Mouse (Mus musculus) layer of hippocampus, adult 18-20 months (tissue): ENCODE results near the gene 2510002D24Rik. TPM values are rescaled to one million over a fixed set of nuclear protein-coding genes. Genes with fewer than 3 reads are reported as not detected.
A peak's percentile ranks its signal among the peaks of the same experiment; 100 is the strongest.

Source experiments
- DNase-seq, 2 experiments: peaks; one replicate each; pipeline ENCODE4 v3.0.0; 2022; ENCODE audit warnings: low spot score in 2 of 2
- long read RNA-seq: library from polyadenylated mRNA; stranded (forward); transcript quantifications from one replicate; pipeline ENCODE4 v2.0.0, GENCODE M21; 2021
- total RNA-seq, 2 experiments: library from RNA; stranded (reverse); gene quantifications; 2 replicates each; pipeline ENCODE4 v1.2.3; 2021

2510002D24Rik gene
- total RNA-seq, result 10 to 100 TPM; 24.7 to 27.8 TPM
- long read RNA-seq, transcript 2510002D24Rik-203 (2 exons, 930 nt), result minor isoform, 6 of 16 reads
- long read RNA-seq, transcript 2510002D24Rik-201 (3 exons, 1,281 nt), result major isoform, 9 of 16 reads
- long read RNA-seq, partial matches to known transcripts, result 0 of 16 reads
- long read RNA-seq, other reads (novel, unspliced or antisense), result 1 of 16 reads

- DNase-seq, result peak; percentile 89 to 97
These were observed at the start of gene 2510002D24Rik, which contains the start of gene Gm28539 for GRCm38 (mm10) chr16:18836468-18837208. Gene 2510002D24Rik (plus strand): TSS chr16:18836578. Gene Gm28539 (plus strand): TSS chr16:18836584.

GRCm38 (mm10) chr16:18786652-18787051, 49.7 kb upstream of the 2510002D24Rik start:
- no peak for DNase-seq

GRCm38 (mm10) chr16:18788627-18789406, 47.6 kb upstream of the 2510002D24Rik start:
- DNase-seq, result no peak

DNA sequence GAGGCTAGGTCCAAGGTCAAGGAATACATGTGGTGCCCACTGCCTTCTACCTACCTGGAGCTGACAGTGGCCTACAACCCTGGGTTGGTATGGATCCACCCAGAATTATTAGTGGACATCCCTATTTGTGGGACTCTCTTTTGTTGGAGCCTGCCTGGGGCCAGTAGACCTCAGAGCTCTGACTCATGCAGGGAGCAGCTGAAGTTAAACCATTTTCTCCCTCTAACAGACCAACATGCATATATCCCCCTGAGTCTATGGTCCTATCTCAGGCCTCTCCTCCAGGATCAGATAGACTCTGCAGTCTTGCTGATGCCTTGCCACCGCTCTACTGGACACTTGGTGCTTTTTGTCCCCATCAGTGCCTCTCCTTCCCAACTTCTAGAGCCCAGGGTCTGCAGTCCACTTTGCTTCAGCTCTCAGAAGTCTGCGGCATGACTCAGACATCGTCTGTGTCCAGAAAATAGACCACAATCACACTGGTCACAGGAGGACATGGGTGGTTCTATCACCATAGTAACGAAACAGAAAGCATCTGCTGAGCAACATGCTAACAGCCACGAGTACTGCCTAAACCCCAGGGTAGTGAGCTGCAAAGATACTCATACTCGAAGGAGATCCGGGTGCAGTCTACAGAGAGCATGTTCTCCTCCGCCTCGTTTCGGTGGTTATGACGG, 41.0 kb upstream of the 2510002D24Rik start:
- DNase-seq, result peak; percentile 11 to 27

GRCm38 (mm10) chr16:18796645-18797044, 39.7 kb upstream of the 2510002D24Rik start:
- DNase-seq, result no peak

GRCm38 (mm10) chr16:18798151-18798550, 38.2 kb upstream of the 2510002D24Rik start:
- DNase-seq, result no peak

DNA sequence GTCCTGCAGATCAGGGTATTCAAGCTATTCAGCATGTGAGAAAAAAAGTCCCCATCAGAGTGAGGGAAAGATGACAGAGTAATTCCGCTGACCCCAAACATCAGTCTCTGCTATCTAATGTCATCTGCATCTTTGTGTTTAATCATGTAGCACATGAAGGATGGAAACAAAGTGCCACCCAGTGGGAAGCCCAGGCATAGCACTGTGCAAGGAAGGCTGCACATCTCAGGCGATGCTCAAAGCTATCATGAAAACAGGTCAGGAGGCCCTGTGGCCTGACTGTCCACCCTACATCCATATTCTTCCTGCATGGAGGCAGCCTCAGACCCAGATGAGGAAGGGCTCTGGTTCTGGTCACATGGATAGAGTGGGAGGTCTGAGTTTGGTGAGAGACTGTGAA, 37.5 kb upstream of the 2510002D24Rik start:
- DNase-seq, result peak; percentile 47 to 81

- no peak for DNase-seq
These were observed 30.6 kb upstream of the 2510002D24Rik start for GRCm38 (mm10) chr16:18805746-18806145.

GRCm38 (mm10) chr16:18809001-18809400, 27.4 kb upstream of the 2510002D24Rik start:
- no peak for DNase-seq

DNA sequence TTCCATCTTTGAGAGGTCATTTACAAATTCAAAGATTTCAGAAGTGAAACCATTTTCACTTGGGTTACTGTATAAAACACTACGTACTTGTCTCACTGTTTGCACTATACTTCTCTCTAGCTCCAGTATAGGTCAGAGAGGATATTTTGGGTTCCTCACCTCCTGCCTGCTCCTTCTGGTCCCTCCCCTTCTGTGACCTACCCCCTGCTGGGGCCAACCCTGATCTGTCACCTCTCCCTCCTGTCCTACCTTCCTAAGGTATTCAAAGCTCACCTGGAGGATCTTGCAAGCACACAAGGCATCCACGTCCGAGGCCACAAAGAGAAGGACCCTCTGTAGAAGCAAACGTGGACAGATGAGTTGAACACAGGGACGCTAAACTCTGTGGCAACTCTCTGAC, 25.3 kb upstream of the 2510002D24Rik start:
- no peak for DNase-seq

DNA sequence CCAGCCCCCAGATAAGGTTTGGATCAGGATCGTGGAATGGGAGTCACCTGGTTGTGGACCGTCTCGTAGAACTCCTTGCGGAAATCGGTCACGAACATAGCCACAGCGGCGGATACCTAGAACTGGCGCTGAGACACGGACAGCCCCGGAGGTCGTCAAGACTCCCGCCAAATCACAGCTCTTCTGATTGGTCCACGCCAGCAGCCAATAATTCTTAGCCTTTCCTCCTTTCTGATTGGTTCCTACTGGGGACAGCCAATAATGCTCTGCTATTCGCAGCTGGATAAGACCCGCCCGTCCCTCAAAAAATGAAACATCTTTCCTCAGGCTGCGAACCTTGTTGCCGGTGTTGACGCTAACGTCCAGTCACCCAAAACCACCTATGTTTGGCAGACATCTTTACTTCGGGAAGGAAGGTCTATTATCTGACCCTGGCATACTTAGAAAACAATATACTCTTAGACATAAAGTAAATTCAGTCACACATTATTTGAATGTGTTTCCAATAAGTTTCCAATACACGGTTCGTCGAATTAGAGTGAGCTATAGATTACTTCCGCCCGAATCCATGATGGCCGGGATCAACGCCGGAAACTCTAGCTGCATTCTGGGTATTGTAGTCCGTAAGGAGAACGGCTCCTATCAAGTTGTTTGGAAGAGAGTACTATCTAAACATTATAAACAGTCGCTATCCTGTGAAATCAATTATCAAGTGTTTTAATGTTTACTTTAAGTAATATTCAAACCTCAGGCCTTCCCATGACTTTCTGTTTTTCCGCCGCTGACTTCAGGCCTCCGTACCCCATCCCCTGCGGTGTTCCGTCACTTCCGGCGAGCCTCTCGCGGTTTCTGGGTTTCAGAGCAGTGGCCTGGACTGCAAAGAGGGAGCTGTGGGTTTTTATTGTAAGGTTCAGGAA, 24.7 kb upstream of the 2510002D24Rik start, which contains the start of the genes Ufd1 and Cdc45:
Gene Ufd1 (plus strand): TSS at position 312 of the 917 bp plus-strand sequence.
Gene Cdc45 (minus strand): TSS at position 520 of the 917 bp plus-strand sequence.
- peak; percentile 87 to 93 for DNase-seq

- no peak for DNase-seq
These were observed 23.9 kb upstream of the 2510002D24Rik start for GRCm38 (mm10) chr16:18812385-18812910.

DNA sequence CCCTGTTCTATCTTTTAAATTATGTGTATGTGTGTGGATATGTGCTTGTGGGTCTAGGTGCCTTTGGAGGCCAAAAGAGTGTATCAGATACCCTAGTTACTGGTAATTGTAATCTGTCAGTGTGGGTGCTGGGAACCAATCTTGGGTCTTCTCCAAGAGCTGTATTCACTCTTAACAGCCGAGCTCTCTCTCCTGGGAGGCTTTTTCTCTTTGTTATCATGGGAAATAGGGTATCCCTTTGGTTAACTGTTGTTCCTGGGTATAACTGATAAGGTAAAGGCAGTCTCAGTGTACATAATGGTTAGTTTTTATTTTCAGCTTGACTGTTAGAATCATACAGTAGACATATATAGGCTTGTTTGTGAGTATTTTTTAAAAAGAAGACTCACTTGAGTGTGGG, 14.0 kb upstream of the 2510002D24Rik start:
- DNase-seq, result no peak

GRCm38 (mm10) chr16:18822925-18823324, 13.5 kb upstream of the 2510002D24Rik start:
- peak; percentile 64 to 82 for DNase-seq

GRCm38 (mm10) chr16:18828630-18829029, 7.7 kb upstream of the 2510002D24Rik start:
- DNase-seq, result no peak

GRCm38 (mm10) chr16:18829102-18829501, 7.3 kb upstream of the 2510002D24Rik start:
- DNase-seq, result no peak

GRCm38 (mm10) chr16:18833486-18833885, 2.9 kb upstream of the 2510002D24Rik start:
- no peak for DNase-seq

- no peak for DNase-seq
These were observed 308 bp upstream of the 2510002D24Rik start for GRCm38 (mm10) chr16:18836073-18836467.

DNA sequence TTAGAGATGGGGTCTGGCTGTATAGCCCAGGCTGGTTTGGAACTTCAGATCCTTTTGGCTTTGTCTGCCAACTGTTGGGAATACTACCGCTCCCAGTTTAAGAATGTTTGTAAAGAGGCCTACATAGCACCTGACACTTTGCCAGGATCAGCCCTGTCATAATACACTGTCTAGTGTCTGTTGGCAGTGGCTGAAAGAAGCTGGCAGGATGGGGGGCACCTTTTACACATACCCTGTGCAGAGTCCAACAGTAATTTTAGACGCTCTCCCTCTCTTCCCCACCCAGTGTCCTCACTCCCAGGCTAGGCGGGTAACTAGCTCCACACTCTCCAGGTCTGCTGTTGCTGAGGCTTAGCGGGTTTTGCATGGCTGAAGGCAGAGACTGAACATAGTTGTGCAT, 2.0 kb downstream of the 2510002D24Rik start:
- DNase-seq, result no peak
